Mouse (Mus musculus): ENCODE data around the gene Hist2h2aa1.
"Not testable (repeated sequence)": the region's sequence is repeated elsewhere in the genome, so short reads cannot be mapped to it uniquely, and the experiment has no call there.

The Hist2h2aa1 gene

DNA sequence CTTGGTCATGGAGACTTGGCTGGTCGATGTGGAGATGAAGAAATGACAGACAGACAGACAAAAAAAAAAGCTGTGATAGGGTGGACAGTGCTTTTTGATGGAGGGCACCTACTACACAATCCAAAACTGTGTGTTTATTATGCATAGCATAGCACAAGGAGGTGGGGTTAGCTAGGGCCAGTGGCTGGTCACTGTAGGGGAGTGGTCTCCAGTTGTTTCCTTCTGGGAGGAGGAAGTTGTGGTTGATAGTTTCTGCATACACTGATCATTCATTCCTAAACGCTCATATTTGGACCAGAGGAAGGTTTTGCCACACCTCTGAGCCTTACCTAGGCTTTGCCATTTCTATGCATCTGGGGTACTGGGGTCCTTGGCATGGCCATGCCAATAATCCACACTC, 14.9 kb upstream of the Hist2h2aa1 start:
- DNase-seq (ENCODE audit: low spot score): no peak

DNA sequence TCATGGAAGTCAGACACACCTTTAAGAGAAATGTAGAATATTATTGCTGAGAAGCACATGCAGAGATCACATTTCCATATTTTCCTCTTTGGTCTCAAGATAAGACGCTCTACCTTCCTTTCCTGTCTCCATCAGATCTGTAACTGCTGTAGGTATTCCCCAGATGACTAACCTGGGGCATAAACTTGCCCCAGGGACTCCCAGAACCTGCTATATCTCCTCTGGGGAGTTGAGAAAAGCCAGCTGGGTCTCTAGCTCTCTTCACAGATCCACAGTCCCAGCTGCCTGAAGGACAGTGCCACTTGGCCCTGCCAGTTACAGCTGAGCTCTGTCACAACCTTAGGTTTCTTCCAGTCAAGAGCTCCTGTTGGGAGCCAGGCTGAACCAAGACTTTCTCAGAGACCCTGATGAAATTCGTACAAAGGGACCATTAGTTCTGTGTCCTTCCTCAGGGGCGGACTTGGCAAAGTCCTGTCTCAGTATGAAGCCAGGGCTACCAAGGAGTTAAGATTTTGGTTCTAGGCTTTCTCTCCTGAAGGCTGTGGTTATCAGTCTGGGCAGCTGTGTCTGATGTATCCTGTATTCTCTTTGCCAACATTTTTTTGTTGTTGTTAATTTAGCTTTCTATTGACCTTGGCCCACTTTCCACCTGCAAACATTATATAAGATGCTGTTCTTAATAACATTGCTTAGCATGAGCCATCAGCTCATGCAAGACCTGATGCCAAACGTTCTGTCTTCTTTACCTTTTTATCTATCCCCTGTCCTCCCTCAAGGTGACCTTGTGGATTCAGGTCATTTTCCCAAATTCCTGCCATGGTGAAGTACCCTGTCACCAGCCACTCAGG, 14.2 kb upstream of the Hist2h2aa1 start:
- DNase-seq (ENCODE audit: low spot score): no peak

- no peak for DNase-seq (ENCODE audit: low spot score)
These were observed 13.6 kb upstream of the Hist2h2aa1 start for GRCm38 (mm10) chr3:96231758-96232120.

DNA sequence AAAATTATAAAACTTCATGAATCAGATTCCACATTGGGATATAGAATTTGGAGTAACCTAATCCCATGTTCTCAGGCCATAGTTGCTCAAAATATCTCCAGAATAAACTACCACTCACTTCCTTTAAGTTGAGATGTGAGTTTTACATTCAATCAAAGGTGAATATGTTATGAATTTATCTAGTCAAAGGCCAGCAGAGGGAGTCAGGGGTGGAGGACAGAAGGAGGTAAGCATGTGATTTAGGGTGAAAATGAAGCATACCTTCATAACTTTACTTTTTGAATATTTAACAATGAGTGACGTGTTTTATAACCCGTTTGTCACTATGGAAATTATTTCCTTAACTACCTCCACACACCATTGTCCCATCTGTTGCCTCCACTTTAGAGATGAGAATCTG, 10.4 kb upstream of the Hist2h2aa1 start:
- no peak for DNase-seq (ENCODE audit: low spot score)

DNA sequence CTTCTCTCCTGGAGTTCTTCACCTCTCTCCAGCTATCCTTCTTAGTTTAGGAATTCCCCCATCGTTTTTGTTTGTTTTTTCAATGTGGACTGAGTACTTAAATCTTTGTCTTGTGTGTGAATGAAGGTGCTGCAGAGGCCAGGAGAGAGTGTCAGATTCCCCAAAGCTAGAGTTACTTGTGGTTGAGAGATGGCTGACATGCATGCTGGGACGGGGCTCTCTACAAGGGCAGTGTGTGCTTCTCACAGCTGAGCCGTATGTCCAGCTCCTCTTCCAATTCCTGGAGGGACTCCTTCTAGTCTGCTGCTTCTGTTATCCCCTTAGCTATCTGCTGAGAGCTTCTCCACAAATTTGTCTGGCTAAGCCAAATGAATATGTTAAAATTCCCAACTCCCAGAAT, 9.5 kb upstream of the Hist2h2aa1 start:
- no peak for DNase-seq (ENCODE audit: low spot score)

DNA sequence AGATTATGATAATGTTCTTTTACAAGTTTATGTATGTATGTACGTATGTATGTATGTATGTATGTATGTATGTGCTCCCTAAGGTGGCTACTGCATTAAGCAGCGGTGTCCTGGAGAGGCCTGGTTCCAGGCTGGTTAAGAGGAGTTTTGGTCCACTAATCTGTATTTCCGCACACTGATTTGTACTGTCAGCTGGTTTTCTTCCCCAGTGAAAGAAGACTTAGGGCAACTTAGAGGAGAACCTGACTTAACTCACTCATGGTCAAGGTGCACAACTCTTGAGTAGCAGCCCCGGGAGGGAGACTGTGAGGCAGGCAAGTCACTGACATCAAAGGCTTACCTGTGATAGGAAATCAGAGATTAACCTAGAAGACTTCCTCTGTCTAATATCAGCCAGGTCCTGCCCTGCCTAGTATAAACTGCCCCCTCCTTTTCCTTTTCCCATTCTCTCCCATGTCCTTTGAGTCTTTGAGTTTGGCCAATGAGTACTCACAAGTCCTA, 8.4 kb upstream of the Hist2h2aa1 start:
- DNase-seq (ENCODE audit: low spot score): peak; percentile 27

- peak; percentile 60 for DNase-seq (ENCODE audit: low spot score)
These were observed 7.9 kb upstream of the Hist2h2aa1 start for GRCm38 (mm10) chr3:96237335-96237903.

DNA sequence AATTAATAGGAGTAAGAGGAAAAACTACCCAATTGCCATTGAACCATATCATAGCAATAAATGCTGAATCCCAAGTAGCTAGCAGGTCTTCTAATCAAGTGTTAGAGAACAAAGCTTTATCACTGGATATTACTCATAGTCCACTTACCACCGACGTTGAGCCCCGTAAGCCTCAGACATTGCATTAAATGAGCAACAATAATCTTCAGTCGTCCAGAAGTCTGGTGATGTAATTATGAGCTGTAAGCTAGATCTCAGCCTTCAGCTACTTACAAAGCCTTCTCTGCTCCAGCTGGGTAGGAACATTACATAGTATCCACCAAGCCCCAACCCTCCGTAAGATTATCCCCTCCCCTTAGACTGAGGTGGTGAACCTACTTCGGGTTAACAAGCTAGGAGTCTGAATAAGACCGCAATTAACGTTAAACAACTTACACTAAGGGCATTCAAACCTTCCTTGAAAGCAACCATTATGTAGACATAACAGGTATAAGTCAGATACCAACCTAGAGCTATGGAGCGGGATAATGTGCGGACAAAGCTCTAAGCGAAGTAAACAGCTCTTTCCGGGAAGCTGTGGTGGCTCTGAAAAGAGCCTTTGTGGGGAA, 7.3 kb upstream of the Hist2h2aa1 start:
- DNase-seq (ENCODE audit: low spot score): peak; percentile 72

- not testable (repeated sequence) for DNase-seq (ENCODE audit: low spot score)
These were observed 6.1 kb upstream of the Hist2h2aa1 start, which contains the start of gene Hist2h3c2 for GRCm38 (mm10) chr3:96238954-96239793. TSS of gene Hist2h3c2 (minus strand) at chr3:96239127.

DNA sequence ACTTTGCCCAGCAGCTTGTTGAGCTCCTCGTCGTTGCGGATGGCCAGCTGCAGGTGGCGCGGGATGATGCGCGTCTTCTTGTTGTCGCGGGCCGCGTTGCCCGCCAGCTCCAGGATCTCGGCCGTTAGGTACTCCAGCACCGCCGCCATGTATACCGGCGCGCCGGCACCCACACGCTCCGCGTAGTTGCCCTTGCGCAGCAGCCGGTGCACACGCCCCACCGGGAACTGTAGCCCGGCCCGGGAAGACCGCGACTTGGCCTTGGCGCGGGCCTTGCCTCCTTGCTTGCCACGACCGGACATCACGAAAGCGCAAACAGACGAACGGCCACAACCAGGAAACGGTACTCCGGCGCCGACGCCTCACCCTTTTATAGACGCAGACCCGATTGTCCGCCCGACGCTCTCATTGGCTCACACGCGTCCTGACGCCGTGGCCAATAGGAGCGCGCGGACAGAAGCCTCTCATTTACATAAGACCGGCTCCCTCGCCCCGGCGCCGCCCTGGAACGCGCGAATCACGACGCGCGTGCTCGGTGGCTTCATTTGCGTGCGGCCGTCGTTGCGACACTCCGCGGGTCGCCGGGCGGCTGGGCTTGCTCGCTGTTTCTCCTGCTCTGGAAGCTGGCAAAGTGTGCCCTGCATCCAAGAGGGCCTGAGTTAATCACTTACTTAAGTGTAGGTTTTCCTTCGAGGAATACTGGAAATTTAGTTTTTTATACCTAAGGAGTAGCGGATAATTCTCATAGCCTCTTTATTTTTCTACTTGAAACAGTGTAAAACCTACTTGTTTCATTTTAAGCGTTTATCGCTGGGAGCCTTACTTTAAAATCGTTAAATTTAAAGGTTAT, 5.1 kb upstream of the Hist2h2aa1 start, which contains the start of gene Hist2h2aa2:
Gene Hist2h2aa2 (minus strand): TSS at position 328 of the 850 bp plus-strand sequence.
- peak; percentile 78 for DNase-seq (ENCODE audit: low spot score)

- no peak for DNase-seq (ENCODE audit: low spot score)
These were observed 4.5 kb upstream of the Hist2h2aa1 start for GRCm38 (mm10) chr3:96240799-96241197.

DNA sequence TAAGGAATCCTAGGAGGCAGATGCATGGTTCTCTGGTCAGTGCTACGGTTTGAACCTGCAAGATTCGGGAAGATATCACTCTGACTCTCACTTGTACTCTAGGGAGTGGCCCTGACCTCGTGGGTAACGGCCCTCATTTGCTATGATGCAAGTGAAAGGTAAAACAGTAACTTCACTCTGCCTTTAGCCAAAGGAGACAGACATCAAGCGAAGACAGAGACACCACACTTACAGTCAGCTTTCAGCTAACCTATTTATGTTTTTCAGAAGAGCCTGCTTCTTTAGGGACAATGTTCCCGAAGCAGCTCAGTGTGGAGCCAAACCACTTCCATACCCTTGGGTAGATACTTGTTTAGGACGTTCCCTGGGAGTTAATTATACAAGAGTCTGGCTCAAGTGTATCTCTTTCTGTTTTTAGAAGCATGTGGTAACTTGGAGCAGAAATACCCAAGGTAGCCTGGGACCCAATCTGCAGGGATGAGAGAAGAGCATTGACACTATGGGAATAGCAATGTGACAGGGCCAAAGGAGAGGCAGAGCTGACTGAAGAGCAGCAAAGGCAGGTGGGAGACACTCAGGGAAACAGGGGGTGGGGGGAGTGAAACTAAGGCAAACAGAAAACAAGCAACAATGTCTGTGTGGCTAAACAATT, 1.2 kb upstream of the Hist2h2aa1 start:
- no peak for DNase-seq (ENCODE audit: low spot score)

GRCm38 (mm10) chr3:96246018-96246417, 721 bp downstream of the Hist2h2aa1 start:
- not testable (repeated sequence) for DNase-seq (ENCODE audit: low spot score)

- DNase-seq (ENCODE audit: low spot score): not testable (repeated sequence)
These were observed 1.1 kb downstream of the Hist2h2aa1 start, which contains the start of gene Hist2h3c1 for GRCm38 (mm10) chr3:96246427-96246856. TSS of gene Hist2h3c1 (plus strand) at chr3:96246685.

DNA sequence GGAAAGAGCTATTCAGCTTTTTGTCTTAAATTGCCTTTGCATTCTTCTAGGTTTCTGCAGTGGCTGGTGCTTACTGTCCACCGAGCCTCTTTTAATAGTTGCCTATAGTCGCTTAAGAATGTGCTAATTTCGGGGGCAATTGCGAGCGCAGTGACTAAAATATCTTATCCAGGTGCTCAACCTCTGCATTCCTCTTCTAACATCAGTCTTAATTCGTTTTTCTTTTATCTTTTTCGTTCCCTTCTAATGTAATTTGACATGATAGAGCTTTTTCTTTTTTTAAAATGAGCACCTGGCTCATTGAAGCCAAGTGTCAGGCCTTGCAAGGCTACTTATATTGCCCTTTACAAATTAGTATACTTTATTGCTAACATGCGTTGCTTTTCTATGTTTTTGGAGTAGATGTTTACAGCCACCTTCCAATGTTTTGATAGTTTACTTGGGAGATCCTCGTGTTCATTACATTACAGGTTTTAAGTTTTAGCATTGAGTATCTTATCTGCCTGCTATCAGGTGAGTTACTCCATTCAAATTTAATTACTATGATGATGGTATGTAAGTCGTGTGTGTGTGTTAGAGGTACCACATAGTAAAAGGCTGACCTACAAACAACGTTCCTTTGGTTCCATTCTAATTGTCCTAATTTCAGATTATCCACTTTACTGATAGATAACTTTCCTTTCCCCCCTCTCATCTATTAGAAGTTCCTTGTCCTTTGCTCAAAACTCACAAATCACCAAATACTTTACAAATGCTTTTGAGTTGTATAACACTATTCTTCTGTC, 2.3 kb downstream of the Hist2h2aa1 start:
- peak; percentile 31 for DNase-seq (ENCODE audit: low spot score)

GRCm38 (mm10) chr3:96248141-96249033, 3.1 kb downstream of the Hist2h2aa1 start:
- peak; percentile 44 for DNase-seq (ENCODE audit: low spot score)

- no peak for DNase-seq (ENCODE audit: low spot score)
These were observed 3.7 kb downstream of the Hist2h2aa1 start for GRCm38 (mm10) chr3:96249034-96249345.

DNA sequence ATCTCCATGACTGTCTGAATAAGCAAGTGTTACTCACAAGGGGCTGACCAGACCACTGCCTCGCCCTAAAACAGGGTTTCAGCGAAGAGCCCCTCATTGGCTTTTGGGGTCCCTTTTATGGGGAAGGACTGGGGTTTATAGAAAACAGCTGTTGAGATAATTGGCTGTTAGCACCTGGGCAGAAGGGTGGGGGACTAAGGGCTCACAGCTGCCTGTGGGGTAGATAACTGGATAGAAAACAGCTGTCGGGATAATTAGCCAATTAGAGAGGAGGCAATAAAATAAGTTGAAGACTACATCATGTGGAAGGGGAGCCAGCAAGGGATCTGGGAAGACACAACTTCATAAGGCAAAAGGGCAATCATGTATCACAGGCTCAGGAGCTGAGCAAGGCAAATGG, 5.6 kb downstream of the Hist2h2aa1 start:
- DNase-seq (ENCODE audit: low spot score): no peak

GRCm38 (mm10) chr3:96251787-96252186, 6.5 kb downstream of the Hist2h2aa1 start:
- no peak for DNase-seq (ENCODE audit: low spot score)

Data from embryo, embryonic 10 days (tissue).